Mouse (Mus musculus) cerebellum, postnatal 14 days (tissue): ENCODE results near the gene Slc25a31.
A peak's percentile ranks its signal among the peaks of the same experiment; 100 is the strongest.

Experiments used
- DNase-seq, 2 experiments: peaks; one replicate each; pipeline ENCODE4 v3.0.0; 2021; ENCODE audit warnings: mixed read lengths in 2 of 2

Gene Slc25a31

GRCm38 (mm10) chr3:40738381-40738912 lies 29.8 kb downstream of the Slc25a31 start:
- no peak for DNase-seq

GRCm38 (mm10) chr3:40744024-40744835 lies 35.6 kb downstream of the Slc25a31 start, which contains the start of gene Hspa4l:
Hspa4l (plus strand) TSS chr3:40744495.
- peak; percentile 4 to 10 for DNase-seq

- DNase-seq: peak; percentile 95 to 97
Observed at GRCm38 (mm10) chr3:40744836-40745660, 36.4 kb downstream of the Slc25a31 start.

- DNase-seq: peak in 1 of 2 experiments; percentile 70
Observed at GRCm38 (mm10) chr3:40745661-40746547, 37.2 kb downstream of the Slc25a31 start.

- no peak for DNase-seq
Observed at GRCm38 (mm10) chr3:40760746-40761145, 52.1 kb downstream of the Slc25a31 start.

GRCm38 (mm10) chr3:40761312-40761711 lies 52.7 kb downstream of the Slc25a31 start:
- DNase-seq: no peak
